Mouse (Mus musculus) kidney, embryonic 14.5 days (tissue): ENCODE measurements around the gene Fbxo27. TPM values are rescaled to one million over a fixed set of nuclear protein-coding genes. Genes with fewer than 3 reads are reported as not detected.
A peak's percentile ranks its signal among the peaks of the same experiment; 100 is the strongest.

Experiments used
- ATAC-seq: fragments of 200-750 bp; cut with Nextera tagmentation; 2 replicates; pipeline ENCODE4 v1.8.0; 2017; ENCODE audit warnings: moderate number of reproducible peaks, mild to moderate bottlenecking, moderate TSS enrichment, moderate library complexity; ENCODE audit not compliant: low FRiP score, low TSS enrichment
- H3K27ac ChIP-seq: fragments of 300-500 bp; sonication (generic); 2 replicates; pipeline ENCODE4 v1.5.1; 2014; ENCODE audit warnings: low read depth, mild to moderate bottlenecking, low read length, moderate library complexity, mixed read lengths
- H3K27me3 ChIP-seq: fragments of 300-500 bp; sonication (generic); 2 replicates; pipeline ENCODE4 v1.6.1; 2014; ENCODE audit warnings: mild to moderate bottlenecking, low read length; ENCODE audit not compliant: control insufficient read depth, insufficient read depth
- H3K36me3 ChIP-seq: fragments of 300-500 bp; sonication (generic); 2 replicates; pipeline ENCODE4 v1.6.1; 2014; ENCODE audit warnings: low read length, mixed read lengths; ENCODE audit not compliant: control insufficient read depth, insufficient read depth
- H3K4me1 ChIP-seq: fragments of 300-500 bp; sonication (generic); 2 replicates; pipeline ENCODE4 v1.6.1; 2014; ENCODE audit warnings: low read length, mixed read lengths; ENCODE audit not compliant: control insufficient read depth, insufficient read depth
- H3K4me2 ChIP-seq: fragments of 300-500 bp; sonication (generic); replicated peaks from 2 replicates; pipeline ENCODE4 v1.6.1; 2014; ENCODE audit warnings: low read depth, mild to moderate bottlenecking, low read length
- H3K4me3 ChIP-seq: fragments of 300-500 bp; sonication (generic); 2 replicates; pipeline ENCODE4 v1.5.1; 2014; ENCODE audit warnings: mild to moderate bottlenecking, low read length
- H3K9ac ChIP-seq: fragments of 300-500 bp; sonication (generic); 2 replicates; pipeline ENCODE4 v1.6.1; 2014; ENCODE audit warnings: low read depth, mild to moderate bottlenecking, low read length, moderate library complexity
- H3K9me3 ChIP-seq: fragments of 300-500 bp; sonication (generic); 2 replicates; pipeline ENCODE4 v1.6.1; 2016; ENCODE audit warnings: low read length; ENCODE audit not compliant: control insufficient read depth
- WGBS: fragments of 180-500 bp; shearing (Covaris S2); extraction: QIAGEN DNeasy Blood & Tissue Kit; methylation state at CpG from one replicate; pipeline ENCODE4 v1.1.7; 2014; 5-methylcytosine and 5-hydroxymethylcytosine counted together
- polyA plus RNA-seq: library from polyadenylated mRNA; unstranded; fragments of >200 nt; fragmentation: Nextera tagmentation; extraction: Ambion mirVana; gene quantifications from 2 replicates; pipeline ENCODE4 v1.2.1, GENCODE M21; 2014

Fbxo27 gene
- 5.0 and 5.5 TPM in 2 replicates for polyA plus RNA-seq

- peak; percentile 29; the same call in 1 of the 2 replicates for ATAC-seq
- Histone ChIP-seq H3K4me1 (no peaks in the 10 kb centered on the region; the same call in 1 of the 2 replicates), H3K4me2 (peak within 1 kb of the TSS; percentile 82), H3K4me3 (peak within 1 kb of the TSS; percentile 55), H3K9ac (peak within 1 kb of the TSS; percentile 47), H3K27me3 (no peaks in the 10 kb centered on the region), H3K9me3 (no peaks in the 10 kb centered on the region), H3K27ac (0 out of 2 replicates have a peak within 1 kb of the TSS, but pooled peaks have one; percentile 4), H3K36me3 (no peaks in the 10 kb centered on the region)
- 41% methylated on average over 27 of the region's 30 CpGs for WGBS
These were observed at the start of gene Fbxo27 for GRCm38 (mm10) chr7:28692545-28693320. Gene Fbxo27, plus strand, starts transcription at chr7:28692849.

GRCm38 (mm10) chr7:28645366-28645765, 47.3 kb upstream of the Fbxo27 start:
- Histone ChIP-seq H3K9ac (no peak overlapping the region), H3K4me1 (no peaks in the 10 kb centered on the region), H3K27ac (no peak overlapping the region), H3K9me3 (no peaks in the 10 kb centered on the region), H3K36me3 (no peaks in the 10 kb centered on the region), H3K4me2 (no peak overlapping the region), H3K27me3 (no peaks in the 10 kb centered on the region), H3K4me3 (no peak overlapping the region)
- 79% methylated on average over 6 of the region's 6 CpGs for WGBS
- ATAC-seq: no peak

- WGBS: 91% methylated on average over 2 of the region's 2 CpGs
- no peak overlapping the region for H3K4me3 ChIP-seq
- no peaks in the 10 kb centered on the region for H3K36me3 ChIP-seq
- no peaks in the 10 kb centered on the region for H3K4me1 ChIP-seq
- no peaks in the 10 kb centered on the region for H3K9me3 ChIP-seq
- H3K27ac ChIP-seq: no peak overlapping the region
- H3K4me2 ChIP-seq: no peak overlapping the region
- ATAC-seq: no peak
- H3K27me3 ChIP-seq: no peaks in the 10 kb centered on the region
- no peak overlapping the region for H3K9ac ChIP-seq
These were observed 46.6 kb upstream of the Fbxo27 start for GRCm38 (mm10) chr7:28645947-28646475.

GRCm38 (mm10) chr7:28647016-28647415, 45.6 kb upstream of the Fbxo27 start:
- H3K4me2 ChIP-seq: no peak overlapping the region
- H3K4me1 ChIP-seq: no peaks in the 10 kb centered on the region
- no peaks in the 10 kb centered on the region for H3K27me3 ChIP-seq
- no peak for ATAC-seq
- H3K27ac ChIP-seq: no peak overlapping the region
- no peak overlapping the region for H3K4me3 ChIP-seq
- H3K9ac ChIP-seq: no peak overlapping the region
- 51% methylated on average over 7 of the region's 7 CpGs for WGBS
- no peaks in the 10 kb centered on the region for H3K9me3 ChIP-seq
- no peaks in the 10 kb centered on the region for H3K36me3 ChIP-seq

- WGBS: 95% methylated on average over 2 of the region's 2 CpGs
These were observed 41.5 kb upstream of the Fbxo27 start for GRCm38 (mm10) chr7:28651157-28651556.

GRCm38 (mm10) chr7:28656430-28656829, 36.2 kb upstream of the Fbxo27 start:
- ATAC-seq: no peak
- WGBS: 68% methylated on average over 4 of the region's 4 CpGs
- no peaks in the 10 kb centered on the region for H3K9me3 ChIP-seq

More at GRCm38 (mm10) chr7:28651157-28651556, 41.5 kb upstream of the Fbxo27 start:
- no peak for ATAC-seq
- H3K9me3 ChIP-seq: no peaks in the 10 kb centered on the region
- no peak overlapping the region for H3K4me2 ChIP-seq
- no peaks in the 10 kb centered on the region for H3K27me3 ChIP-seq
- H3K4me1 ChIP-seq: no peaks in the 10 kb centered on the region
- H3K27ac ChIP-seq: no peak overlapping the region
- H3K4me3 ChIP-seq: no peak overlapping the region
- no peak overlapping the region for H3K9ac ChIP-seq
- H3K36me3 ChIP-seq: no peaks in the 10 kb centered on the region

GRCm38 (mm10) chr7:28665620-28666579, 26.7 kb upstream of the Fbxo27 start:
- Histone ChIP-seq H3K36me3 (no peaks in the 10 kb centered on the region), H3K9ac (no peak overlapping the region), H3K27ac (no peak overlapping the region), H3K9me3 (no peaks in the 10 kb centered on the region), H3K4me1 (peaks cover 7% of the 10 kb centered on the region; the same call in 1 of the 2 replicates), H3K27me3 (peaks cover 3% of the 10 kb centered on the region; the same call in 1 of the 2 replicates), H3K4me3 (peak overlapping the region; percentile 4), H3K4me2 (peak overlapping the region; percentile 23)
- peak; percentile 65; the same call in 1 of the 2 replicates for ATAC-seq
- WGBS: 11% methylated on average over 15 of the region's 15 CpGs

More at GRCm38 (mm10) chr7:28656430-28656829, 36.2 kb upstream of the Fbxo27 start:
- H3K27ac ChIP-seq: no peak overlapping the region
- no peak overlapping the region for H3K9ac ChIP-seq
- H3K36me3 ChIP-seq: no peaks in the 10 kb centered on the region
- H3K4me3 ChIP-seq: no peak overlapping the region
- H3K27me3 ChIP-seq: no peaks in the 10 kb centered on the region
- no peaks in the 10 kb centered on the region for H3K4me1 ChIP-seq
- H3K4me2 ChIP-seq: no peak overlapping the region

- Histone ChIP-seq H3K27ac (no peak overlapping the region), H3K36me3 (no peaks in the 10 kb centered on the region), H3K9ac (no peak overlapping the region), H3K4me3 (no peak overlapping the region), H3K4me2 (no peak overlapping the region), H3K4me1 (no peaks in the 10 kb centered on the region), H3K9me3 (no peaks in the 10 kb centered on the region), H3K27me3 (no peaks in the 10 kb centered on the region)
- 56% methylated on average over 4 of the region's 4 CpGs for WGBS
- ATAC-seq: no peak
These were observed 21.5 kb upstream of the Fbxo27 start for GRCm38 (mm10) chr7:28671172-28671571.
